ENCODE assay signal across 8 mouse cellular contexts in genomic region chr14:59200711-59201603, GRCm38 (mm10). TPM values are rescaled to one million over a fixed set of nuclear protein-coding genes. Genes with fewer than 3 reads are reported as not detected.
A peak's percentile ranks its signal among the peaks of the same experiment; 100 is the strongest.
DNase-seq lines count a peak whose midpoint lies in the region; ATAC-seq and TF ChIP-seq lines count a peak whose summit lies in the region.

Gene Rcbtb1 (plus strand): TSS chr14:59201209.

- WGBS in forebrain, embryonic 16.5 days = under 1% methylated on average over 92 of the region's 96 CpGs
- WGBS in lung, embryonic 14.5 days = under 1% methylated on average over 86 of the region's 96 CpGs
- WGBS in olfactory bulb, adult 2 months = under 1% methylated on average over 96 of the region's 96 CpGs
- under 1% methylated on average over 96 of the region's 96 CpGs for WGBS in thymus, adult 2 months

- H3K9me3 ChIP-seq in G1E (replicated peaks) = peaks cover 6% of the 10 kb centered on the region; the same call in 1 of the 2 replicates
- H3K9me3 ChIP-seq in forebrain, embryonic 16.5 days (ENCODE audit: control insufficient read depth, low read length) = no peaks in the 10 kb centered on the region
- H3K9me3 ChIP-seq in lung, embryonic 14.5 days (ENCODE audit: low read depth, low read length) = no peaks in the 10 kb centered on the region

- peak within 1 kb of the TSS; percentile 98 for H3K9ac ChIP-seq in forebrain, embryonic 16.5 days (replicated peaks; ENCODE audit: low read depth, low read length)
- peak within 1 kb of the TSS; percentile 97 for H3K9ac ChIP-seq in lung, embryonic 14.5 days

- no peaks in the 10 kb centered on the region for H3K36me3 ChIP-seq in G1E (replicated peaks)
- H3K36me3 ChIP-seq in forebrain, embryonic 16.5 days (ENCODE audit: control insufficient read depth, insufficient read depth) = no peaks in the 10 kb centered on the region
- H3K36me3 ChIP-seq in lung, embryonic 14.5 days (ENCODE audit: insufficient read depth) = no peaks in the 10 kb centered on the region
- no peaks in the 10 kb centered on the region for H3K36me3 ChIP-seq in thymus, adult 2 months (ENCODE audit: control insufficient read depth, insufficient read depth, low read length)

- TF ChIP-seq CTCF in G1E (IDR thresholded peaks at IDR 0.05; ENCODE audit: low read depth, low read length) = no peak
- TF ChIP-seq CTCF in layer of hippocampus, adult 2 months (conservative IDR thresholded peaks at IDR 0.05) = peak; percentile 72
- no peak; the same call in 1 of the 2 replicates for TF ChIP-seq CTCF in lung, embryonic 14.5 days (IDR thresholded peaks at IDR 0.05; ENCODE audit: low read depth)
- TF ChIP-seq CTCF in olfactory bulb, adult 2 months (IDR thresholded peaks at IDR 0.05; ENCODE audit: insufficient read depth, low read depth, low read length) = peak; percentile 33
- TF ChIP-seq CTCF in thymus, adult 2 months (IDR thresholded peaks at IDR 0.05; ENCODE audit: borderline replicate concordance, control insufficient read depth, extremely low read depth, insufficient read depth, low read length, poor library complexity) = peak; percentile 78

- peak within 1 kb of the TSS; percentile 97 for H3K27ac ChIP-seq in forebrain, embryonic 16.5 days (ENCODE audit: low read length)
- peak within 1 kb of the TSS; percentile 96 for H3K27ac ChIP-seq in layer of hippocampus, adult 2 months
- peak within 1 kb of the TSS; percentile 97 for H3K27ac ChIP-seq in lung, embryonic 14.5 days (ENCODE audit: low read depth)
- H3K27ac ChIP-seq in olfactory bulb, adult 2 months (ENCODE audit: insufficient read depth, low read depth, low read length) = peak within 1 kb of the TSS; percentile 97
- peak within 1 kb of the TSS; percentile 86 for H3K27ac ChIP-seq in thymus, adult 2 months (ENCODE audit: control insufficient read depth, insufficient read depth, low read length)

- intact Hi-C loops in heart, postnatal 36 days (cut with DNase I) = loop anchor here (5.0 kb wide), 2 partner anchors 241 to 1374 kb away; partner anchors contain the start of genes Cab39l, Mrpl57, Setdb2 and Ska3

- DNase-seq in G1E (ENCODE audit: low spot score) = peak; percentile 62
- DNase-seq in cerebellum, adult 18-20 months = peak; percentile 92 to 97
- peak; percentile 90 to 93 for DNase-seq in heart, postnatal 36 days
- DNase-seq in layer of hippocampus, adult 2 months (ENCODE audit: low spot score in 2 of 2) = peak; percentile 89 to 90
- DNase-seq in lung, embryonic 14.5 days = peak; percentile 97
- DNase-seq in thymus, adult 2 months = peak; percentile 96

- H3K4me3 ChIP-seq in G1E (ENCODE audit: low read depth, low read length) = peak within 1 kb of the TSS; percentile 81
- H3K4me3 ChIP-seq in forebrain, embryonic 16.5 days (replicated peaks; ENCODE audit: low read length) = peak within 1 kb of the TSS; percentile 97
- peak within 1 kb of the TSS; percentile 98 for H3K4me3 ChIP-seq in layer of hippocampus, adult 2 months
- peak within 1 kb of the TSS; percentile 88 for H3K4me3 ChIP-seq in lung, embryonic 14.5 days (ENCODE audit: low read depth, low read length)
- peak within 1 kb of the TSS; percentile 96 for H3K4me3 ChIP-seq in olfactory bulb, adult 2 months (ENCODE audit: insufficient read depth, low read depth, low read length)
- peak within 1 kb of the TSS; percentile 81 for H3K4me3 ChIP-seq in thymus, adult 2 months (ENCODE audit: control insufficient read depth, insufficient read depth, low read length)

- peak; percentile 94 for TF ChIP-seq POLR2A in olfactory bulb, adult 2 months (IDR thresholded peaks at IDR 0.05; ENCODE audit: insufficient read depth, low read depth, low read length)
- TF ChIP-seq POLR2A in thymus, adult 2 months (IDR thresholded peaks at IDR 0.05; ENCODE audit: control insufficient read depth, extremely low read depth, insufficient read depth, low read length, poor library complexity) = peak; percentile 94

- H3K27me3 ChIP-seq in G1E (ENCODE audit: insufficient read depth, low read length) = peaks cover 2% of the 10 kb centered on the region; the same call in 1 of the 2 replicates
- no peaks in the 10 kb centered on the region for H3K27me3 ChIP-seq in forebrain, embryonic 16.5 days (replicated peaks; ENCODE audit: control insufficient read depth, insufficient read depth, low read length)
- no peaks in the 10 kb centered on the region for H3K27me3 ChIP-seq in lung, embryonic 14.5 days (ENCODE audit: insufficient read depth, low read length)
- no peaks in the 10 kb centered on the region for H3K27me3 ChIP-seq in thymus, adult 2 months (ENCODE audit: control insufficient read depth, insufficient read depth, low read length)

- peak; percentile 68 for ATAC-seq in G1E (ENCODE audit: extremely low read depth, insufficient number of reproducible peaks, low FRiP score, poor library complexity, severe bottlenecking)
- ATAC-seq in forebrain, embryonic 16.5 days = peak; percentile 96
- ATAC-seq in lung, embryonic 14.5 days (ENCODE audit: insufficient read depth) = peak; percentile 98

- H3K4me1 ChIP-seq in G1E (ENCODE audit: insufficient read depth, low read depth, low read length) = peaks cover 4% of the 10 kb centered on the region
- peaks cover 31% of the 10 kb centered on the region for H3K4me1 ChIP-seq in forebrain, embryonic 16.5 days (replicated peaks; ENCODE audit: control insufficient read depth, insufficient read depth, low read length)
- H3K4me1 ChIP-seq in lung, embryonic 14.5 days (ENCODE audit: insufficient read depth) = peaks cover 8% of the 10 kb centered on the region; the same call in 1 of the 2 replicates
- peaks cover 3% of the 10 kb centered on the region; the same call in 1 of the 2 replicates for H3K4me1 ChIP-seq in olfactory bulb, adult 2 months (ENCODE audit: control insufficient read depth, insufficient read depth, low read length)
- H3K4me1 ChIP-seq in thymus, adult 2 months (replicated peaks; ENCODE audit: control insufficient read depth, insufficient read depth, low read length) = no peaks in the 10 kb centered on the region

- H3K4me2 ChIP-seq in forebrain, embryonic 16.5 days (ENCODE audit: low read length) = peak within 1 kb of the TSS; percentile 96
- H3K4me2 ChIP-seq in lung, embryonic 14.5 days = peak within 1 kb of the TSS; percentile 85

RNA-seq across cellular contexts. Expression of gene Rcbtb1, which starts in this region (rescaled TPM):
- total RNA-seq in G1E (2014; fragmentation: Nextera tagmentation) (7.0 and 9.4 TPM in 2 replicates), G1E (2017) (10.6 and 12.0 TPM in 2 replicates)
- 1.3 and 1.8 TPM in 2 replicates for polyA plus RNA-seq in G1E (2012)
- 79.1 and 83.6 TPM in 2 replicates for polyA plus RNA-seq in forebrain, embryonic 16.5 days (2015; fragmentation: Nextera tagmentation; extraction: Ambion mirVana)
- 10 to 100 TPM in 1 of 2 experiments, 1 to 10 TPM in 1; 9.2 to 14.0 TPM for total RNA-seq in heart, postnatal 36 days (2021)
- total RNA-seq in layer of hippocampus, adult 2 months (2021) = 10 to 100 TPM; 34.3 to 34.9 TPM
- polyA plus RNA-seq in lung, embryonic 14.5 days (2014; fragmentation: Nextera tagmentation; extraction: Ambion mirVana) = 69.3 and 84.5 TPM in 2 replicates
- not detected in 2 replicates for polyA plus RNA-seq in olfactory bulb, adult 2 months (2012; ENCODE audit: insufficient read depth, insufficient read length, low replicate concordance, missing spikeins)
- polyA plus RNA-seq in thymus, adult 2 months (2012; rRNA removed) = 16.9 and 17.8 TPM in 2 replicates

Comparison
In these comparisons a context has a peak if more than half of its experiments do, and no peak if none do; other contexts are left out.
1. Peak in every context shown above with its lines: DNase-seq, ATAC-seq, H3K4me3 ChIP-seq and H3K27ac ChIP-seq.
2. CTCF ChIP-seq: peak in layer of hippocampus, adult 2 months (single experiment), olfactory bulb, adult 2 months (single experiment) and thymus, adult 2 months (single experiment); none in G1E (single experiment) and lung, embryonic 14.5 days (single experiment).